Mouse (Mus musculus): ENCODE data around the gene Slc22a3. TPM values are rescaled to one million over a fixed set of nuclear protein-coding genes. Genes with fewer than 3 reads are reported as not detected.

Slc22a3 gene
- total RNA-seq, 2 experiments from 2014 or later = 7.1 to 7.8 TPM

GRCm38 (mm10) chr17:12472547-12472946 is 35.0 kb downstream of the Slc22a3 start:
- no peak for DNase-seq
- intact Hi-C loops (cut with DNase I) = no loop called here

- intact Hi-C loops (cut with DNase I) = no loop called here
These were observed 38.8 kb downstream of the Slc22a3 start for GRCm38 (mm10) chr17:12468745-12469144.

GRCm38 (mm10) chr17:12467642-12468041 is 39.9 kb downstream of the Slc22a3 start:
- no peak for DNase-seq
- intact Hi-C loops (cut with DNase I) = no loop called here

More at GRCm38 (mm10) chr17:12468745-12469144, 38.8 kb downstream of the Slc22a3 start:
- DNase-seq = no peak

DNA sequence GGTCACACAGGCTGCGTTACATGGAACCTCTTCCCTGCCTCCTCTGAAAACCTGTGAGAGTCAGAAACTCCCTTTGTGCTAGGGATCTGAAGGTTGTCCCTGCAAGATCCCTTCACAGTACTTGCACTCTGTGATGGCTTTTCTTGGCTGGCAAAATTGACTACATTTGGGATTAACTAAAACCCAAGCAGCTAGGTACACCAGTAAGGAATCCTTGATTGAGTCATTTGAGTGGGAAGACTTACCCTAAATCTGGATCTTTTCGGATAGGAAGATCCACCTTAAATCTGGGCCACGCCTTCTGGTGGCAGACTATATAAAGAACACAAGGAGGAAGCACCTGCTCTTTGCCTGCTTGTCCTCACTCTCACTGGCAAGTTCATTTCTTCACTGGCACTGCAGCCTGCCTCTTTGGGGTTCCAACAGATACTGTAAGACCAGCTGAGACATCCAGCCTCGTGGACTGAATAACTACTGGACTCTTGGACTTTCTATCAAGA is 41.0 kb downstream of the Slc22a3 start:
- intact Hi-C loops (cut with DNase I) = no loop called here
- DNase-seq = no peak

GRCm38 (mm10) chr17:12461168-12461567 is 46.3 kb downstream of the Slc22a3 start:
- DNase-seq = no peak
- intact Hi-C loops (cut with DNase I) = no loop called here

DNA sequence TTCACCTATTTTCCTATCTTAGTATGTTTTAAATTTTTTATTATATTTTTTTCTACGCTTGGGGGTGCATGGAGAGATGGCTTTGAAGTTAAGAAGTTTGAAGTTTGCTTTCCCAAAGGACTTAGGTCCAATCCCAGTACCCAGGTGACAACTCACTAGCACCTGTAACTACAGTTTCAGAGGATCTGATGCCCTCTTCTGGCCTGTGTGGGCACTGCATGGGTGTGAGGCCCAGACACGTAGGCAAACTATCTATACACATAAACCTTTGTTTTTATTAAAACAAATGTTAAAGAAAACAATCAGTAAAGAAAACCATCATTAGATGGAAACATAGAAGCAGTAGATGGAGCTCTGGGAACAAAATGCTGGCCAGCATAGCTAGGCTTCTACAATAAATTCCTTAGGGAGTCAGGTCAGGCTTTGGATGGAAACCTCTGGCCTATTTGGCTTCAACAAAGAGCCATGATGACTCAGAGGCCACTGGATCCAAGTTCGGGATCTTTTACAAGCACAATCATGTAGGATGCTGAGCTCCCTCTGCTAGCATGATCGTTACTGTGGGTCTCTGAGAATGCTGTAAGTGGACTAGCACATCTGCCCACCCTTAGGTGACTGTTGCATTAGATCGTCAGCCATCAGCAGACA is 52.2 kb downstream of the Slc22a3 start:
- intact Hi-C loops (cut with DNase I) = no loop called here
- peak; percentile 8 for DNase-seq

DNA sequence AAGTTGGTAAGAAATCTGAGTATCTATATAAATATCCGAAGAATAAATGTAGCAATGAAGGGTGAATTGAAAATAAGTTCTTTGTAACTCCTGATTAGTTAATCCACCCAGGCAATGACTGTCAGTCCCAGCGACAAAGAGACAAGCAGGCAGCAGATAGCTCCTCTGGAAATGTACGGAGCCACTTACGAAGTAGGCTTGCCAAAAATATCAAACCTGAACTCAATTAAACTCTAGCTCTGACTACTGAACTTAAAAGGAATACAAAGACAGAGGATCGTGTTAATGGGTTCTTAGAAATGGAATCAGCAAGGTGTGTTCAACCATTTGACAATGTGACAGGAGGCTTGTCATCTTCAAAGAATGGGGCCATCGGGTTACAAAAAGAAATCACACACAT is 53.8 kb downstream of the Slc22a3 start:
- DNase-seq = no peak
- intact Hi-C loops (cut with DNase I) = no loop called here

GRCm38 (mm10) chr17:12452862-12453531 is 54.5 kb downstream of the Slc22a3 start:
- peak; percentile 36 for DNase-seq
- intact Hi-C loops (cut with DNase I) = no loop called here

DNA sequence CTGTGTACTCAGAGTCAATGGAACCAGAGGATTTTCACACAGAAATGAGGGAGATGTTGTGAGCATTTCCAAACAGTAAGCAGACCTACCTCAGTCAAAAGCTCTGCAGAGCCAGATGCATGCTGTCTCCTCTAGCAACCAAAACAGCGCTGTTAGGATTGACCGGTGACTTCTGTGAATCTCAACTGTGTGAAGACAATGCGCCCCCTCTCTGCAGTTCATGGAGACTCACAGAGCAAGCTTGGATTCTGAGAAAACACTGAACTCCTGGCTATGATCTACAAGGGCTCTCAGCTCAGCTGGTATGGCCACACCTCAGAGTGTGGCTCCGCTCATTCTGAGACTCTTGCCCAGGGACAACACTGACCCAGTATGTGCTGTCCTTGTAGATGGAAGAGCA is 56.3 kb downstream of the Slc22a3 start:
- intact Hi-C loops (cut with DNase I) = no loop called here
- no peak for DNase-seq

GRCm38 (mm10) chr17:12444561-12444960 is 62.9 kb downstream of the Slc22a3 start:
- DNase-seq = no peak
- intact Hi-C loops (cut with DNase I) = no loop called here

DNA sequence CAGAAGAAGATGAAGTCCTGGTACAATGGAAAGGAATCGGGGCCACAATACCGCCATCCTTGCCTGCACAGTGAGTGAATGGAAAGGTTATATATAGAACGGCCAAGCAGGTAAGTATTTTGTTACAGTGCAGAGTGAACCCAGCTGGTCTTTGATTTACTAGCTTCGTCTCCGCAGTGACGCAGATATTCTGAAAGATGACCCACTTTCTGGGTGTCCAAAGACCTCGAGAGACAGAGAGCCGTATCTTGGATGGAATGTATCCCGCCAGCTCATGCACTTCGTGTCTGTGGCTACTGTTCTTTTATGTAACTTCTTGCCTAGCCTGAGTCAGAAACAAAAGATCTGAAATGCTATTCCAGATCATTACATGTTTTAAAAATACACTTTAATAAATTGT is 69.7 kb downstream of the Slc22a3 start:
- DNase-seq = no peak
- intact Hi-C loops (cut with DNase I) = no loop called here

- no peak for DNase-seq
- intact Hi-C loops (cut with DNase I) = no loop called here
These were observed 75.8 kb downstream of the Slc22a3 start for GRCm38 (mm10) chr17:12431707-12432106.

DNA sequence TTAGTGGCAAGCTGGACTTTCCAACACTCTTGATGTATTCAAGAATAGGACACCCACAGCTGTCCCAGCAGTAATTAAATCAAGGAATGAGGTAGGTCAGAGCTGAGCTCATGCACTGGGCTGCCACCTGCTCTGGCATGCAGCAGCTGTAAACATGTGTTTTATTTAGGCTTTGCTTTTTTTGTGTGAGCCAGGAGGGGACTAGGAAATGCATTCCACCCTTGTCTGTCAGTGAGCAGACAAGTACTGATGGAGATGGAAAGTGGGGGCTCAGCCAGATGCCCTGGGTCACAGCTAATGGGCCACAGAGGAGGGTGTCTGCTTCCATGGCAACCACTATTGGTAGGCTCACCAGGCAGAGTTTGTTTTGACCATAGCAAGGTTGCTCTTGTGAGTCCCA is 79.1 kb downstream of the Slc22a3 start:
- intact Hi-C loops (cut with DNase I) = no loop called here
- no peak for DNase-seq

DNA sequence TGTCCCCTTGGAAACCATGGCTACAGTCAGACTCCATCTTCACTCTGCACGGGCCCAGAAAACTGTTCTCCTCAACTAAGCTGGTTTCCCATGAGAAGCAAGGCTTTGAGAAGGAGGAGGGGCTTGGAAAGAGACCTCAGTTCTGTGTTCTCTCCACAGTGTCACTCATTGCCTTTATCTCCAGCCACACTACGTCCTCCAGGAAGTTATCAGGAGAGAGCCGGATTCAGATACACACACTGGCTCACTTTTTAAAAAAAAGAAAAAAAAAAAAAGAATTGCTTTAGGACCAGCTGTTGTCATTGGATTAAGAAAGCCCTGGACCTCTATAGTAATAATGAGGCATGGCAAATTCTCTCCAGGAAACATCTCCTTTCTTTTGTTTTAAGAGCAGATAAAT is 80.3 kb downstream of the Slc22a3 start:
- DNase-seq = no peak
- intact Hi-C loops (cut with DNase I) = no loop called here

DNA sequence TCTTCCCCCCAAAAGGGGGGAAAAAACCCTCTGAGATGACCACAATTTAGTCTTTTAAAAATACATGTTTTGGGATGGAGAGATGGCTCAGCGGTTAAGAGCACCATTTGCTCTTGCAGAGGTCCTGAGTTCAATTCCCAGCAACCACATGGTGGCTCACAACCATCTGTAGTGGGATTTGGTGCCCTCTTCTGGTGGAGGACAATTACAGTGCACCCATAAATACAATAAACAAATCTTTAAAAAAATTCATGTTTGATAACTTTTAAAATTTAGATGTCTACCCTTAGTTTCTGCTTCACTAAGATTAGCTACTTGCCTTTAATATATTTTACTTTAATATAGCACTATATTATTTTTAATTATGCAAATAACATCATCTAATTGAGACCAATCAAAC is 85.4 kb downstream of the Slc22a3 start:
- DNase-seq = no peak
- intact Hi-C loops (cut with DNase I) = no loop called here

DNA sequence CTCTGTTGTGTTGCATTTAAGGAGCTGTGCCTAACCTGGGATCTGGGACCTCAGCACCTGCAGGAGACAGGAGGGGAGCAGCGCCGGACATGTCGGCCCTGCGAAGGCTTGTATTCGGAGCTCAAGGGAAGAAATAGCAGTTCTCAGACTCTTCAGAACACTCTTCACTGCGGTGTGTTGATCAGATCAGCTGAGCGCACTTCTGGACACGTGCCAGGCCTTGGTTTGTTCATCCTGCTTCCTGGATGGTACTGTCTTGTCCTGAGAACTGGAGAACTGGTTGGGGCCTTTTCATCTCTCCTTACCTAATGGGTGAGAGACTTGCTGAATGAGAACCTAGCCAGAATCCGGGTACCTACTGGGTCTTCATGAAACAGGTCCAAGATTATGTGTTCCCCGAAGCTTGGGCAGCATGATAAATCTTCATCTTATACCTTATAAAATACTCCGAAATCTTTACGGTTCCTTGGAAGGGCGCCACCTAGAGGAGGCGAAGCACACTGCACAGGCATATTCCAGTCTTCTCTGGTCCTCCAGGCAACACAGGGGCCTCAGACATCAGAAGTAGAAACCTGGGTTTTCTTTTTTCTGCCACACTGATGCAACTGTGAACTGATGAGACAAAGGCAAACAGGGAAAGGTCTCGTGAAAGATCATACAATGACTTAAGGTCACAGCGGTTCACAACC is 86.5 kb downstream of the Slc22a3 start:
- DNase-seq = peak; percentile 30
- intact Hi-C loops (cut with DNase I) = no loop called here

GRCm38 (mm10) chr17:12419491-12420079 is 87.9 kb downstream of the Slc22a3 start:
- intact Hi-C loops (cut with DNase I) = loop anchor here (10.0 kb wide), 1 partner anchor 115 kb away; no protein-coding TSS in a partner anchor
- DNase-seq = no peak

GRCm38 (mm10) chr17:12416250-12416895 is 91.1 kb downstream of the Slc22a3 start:
- intact Hi-C loops (cut with DNase I) = loop anchor here (2.0 to 10.0 kb wide), 2 partner anchors 118 to 244 kb away; no protein-coding TSS in a partner anchor
- peak; percentile 77 for DNase-seq

DNA sequence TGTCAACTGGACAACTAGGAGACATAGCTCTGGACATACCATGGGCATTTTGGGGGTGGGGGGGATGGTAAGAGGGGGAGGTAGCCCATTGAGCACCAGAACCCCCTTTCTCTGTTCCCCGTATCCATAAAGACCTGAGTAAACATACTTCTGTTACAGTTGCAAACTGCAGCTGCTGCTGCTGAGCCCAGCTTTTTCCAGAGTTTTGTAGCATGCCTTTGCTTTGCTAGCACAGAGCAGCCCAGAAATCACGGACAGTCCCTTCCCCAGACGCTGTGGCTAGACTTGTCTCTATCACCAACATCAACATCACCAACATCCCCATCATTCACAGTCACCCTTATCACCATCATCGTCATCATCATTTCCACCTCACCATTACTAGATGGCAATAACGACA is 91.8 kb downstream of the Slc22a3 start:
- no peak for DNase-seq
- intact Hi-C loops (cut with DNase I) = loop anchor here (2.0 to 10.0 kb wide), 2 partner anchors 119 to 245 kb away; no protein-coding TSS in a partner anchor

GRCm38 (mm10) chr17:12415031-12415735 is 92.3 kb downstream of the Slc22a3 start:
- no peak for DNase-seq
- intact Hi-C loops (cut with DNase I) = loop anchor here (10.0 kb wide), 1 partner anchor 120 kb away; no protein-coding TSS in a partner anchor

All from left cerebral cortex, postnatal 4 days (tissue).